Mouse (Mus musculus) neural tube, embryonic 13.5 days (tissue): ENCODE measurements around the gene Ndufc2. TPM values are rescaled to one million over a fixed set of nuclear protein-coding genes. Genes with fewer than 3 reads are reported as not detected.

Experiments used
- ATAC-seq: fragments of 200-750 bp; cut with Nextera tagmentation; 2 replicates; pipeline ENCODE4 v1.8.0; 2017; ENCODE audit warnings: low read depth, mild to moderate bottlenecking, moderate TSS enrichment, moderate library complexity
- H3K27ac ChIP-seq: fragments of 300-500 bp; sonication (generic); replicated peaks from 2 replicates; pipeline ENCODE4 v1.5.1; 2015; ENCODE audit warnings: moderate library complexity, mild to moderate bottlenecking, inconsistent platforms
- H3K27me3 ChIP-seq: fragments of 300-500 bp; sonication (generic); 2 replicates; pipeline ENCODE4 v1.6.1; 2015; ENCODE audit warnings: mild to moderate bottlenecking, inconsistent platforms
- H3K36me3 ChIP-seq: fragments of 300-500 bp; sonication (generic); 2 replicates; pipeline ENCODE4 v1.6.1; 2015; ENCODE audit warnings: mild to moderate bottlenecking, inconsistent platforms
- H3K4me1 ChIP-seq: fragments of 300-500 bp; sonication (generic); replicated peaks from 2 replicates; pipeline ENCODE4 v1.6.1; 2015; ENCODE audit warnings: inconsistent platforms
- H3K4me2 ChIP-seq: fragments of 300-500 bp; sonication (generic); 2 replicates; pipeline ENCODE4 v1.6.1; 2015; ENCODE audit warnings: inconsistent platforms, mild to moderate bottlenecking, moderate library complexity
- H3K4me3 ChIP-seq: fragments of 300-500 bp; sonication (generic); 2 replicates; pipeline ENCODE4 v1.5.1; 2015; ENCODE audit warnings: mild to moderate bottlenecking, inconsistent platforms
- H3K9ac ChIP-seq: fragments of 300-500 bp; sonication (generic); 2 replicates; pipeline ENCODE4 v1.6.1; 2015; ENCODE audit warnings: moderate library complexity, mild to moderate bottlenecking, inconsistent platforms
- H3K9me3 ChIP-seq: fragments of 300-500 bp; sonication (generic); 2 replicates; pipeline ENCODE4 v1.6.1; 2016; ENCODE audit warnings: inconsistent platforms
- WGBS: fragments of 180-500 bp; shearing (Covaris S2); methylation state at CpG from one replicate; pipeline ENCODE4 v1.1.7; 2015; 5-methylcytosine and 5-hydroxymethylcytosine counted together
- polyA plus RNA-seq: library from polyadenylated mRNA; unstranded; fragments of >200 nt; fragmentation: Nextera tagmentation; extraction: Ambion mirVana; gene quantifications from 2 replicates; pipeline ENCODE4 v1.2.1, GENCODE M21; 2015

The Ndufc2 gene
- polyA plus RNA-seq, 1 experiment from 2014 or later, result 478 TPM

DNA sequence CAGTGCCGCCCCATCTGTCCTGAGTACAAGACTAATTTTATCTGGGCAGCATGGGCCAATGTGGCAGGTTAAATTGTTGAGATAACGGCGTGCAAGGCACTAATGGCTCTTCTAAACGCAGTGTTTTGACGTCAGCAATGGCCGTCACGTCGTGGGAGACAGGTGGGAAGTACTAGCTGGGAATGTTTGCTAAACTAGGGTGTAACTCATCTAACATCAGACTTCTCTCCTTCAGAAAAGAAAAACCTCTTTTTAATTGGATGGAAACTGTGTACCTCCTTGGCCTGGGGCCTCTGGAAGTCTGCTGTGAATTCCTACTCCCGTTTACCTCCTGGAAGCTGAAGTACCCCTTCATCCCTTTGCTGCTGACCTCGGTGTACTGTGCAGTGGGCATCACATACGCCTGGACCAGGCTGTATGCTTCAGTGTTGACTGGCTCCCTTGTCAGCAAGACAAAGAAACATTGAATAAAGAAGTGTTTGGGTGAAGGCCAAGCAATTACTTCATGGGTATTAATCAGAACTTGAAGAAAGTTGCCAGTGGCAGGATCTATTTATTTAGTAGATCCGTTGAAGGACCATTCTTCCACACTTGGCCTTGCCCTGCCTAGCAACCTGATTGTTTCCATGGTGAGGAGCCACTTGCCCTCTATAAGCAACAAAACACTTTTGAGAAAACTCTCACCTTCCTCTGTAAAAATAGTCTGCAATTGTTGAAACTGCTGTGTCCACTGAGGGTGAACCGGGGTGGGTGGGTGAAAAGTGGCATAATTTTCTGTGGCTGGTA is 8.3 kb upstream of the Ndufc2 start:
- H3K36me3 ChIP-seq, result peaks cover 50% of the 10 kb centered on the region
- WGBS, result 48% methylated on average over 13 of the region's 13 CpGs
- H3K27ac ChIP-seq, result peak overlapping the region; percentile 46; the same call in 1 of the 2 replicates
- no peak overlapping the region for H3K4me3 ChIP-seq
- H3K27me3 ChIP-seq, result no peaks in the 10 kb centered on the region
- peaks cover 12% of the 10 kb centered on the region; the same call in 1 of the 2 replicates for H3K4me1 ChIP-seq
- H3K9me3 ChIP-seq, result no peaks in the 10 kb centered on the region
- ATAC-seq, result peak; percentile 94
- H3K9ac ChIP-seq, result no peak overlapping the region
- H3K4me2 ChIP-seq, result no peak overlapping the region

DNA sequence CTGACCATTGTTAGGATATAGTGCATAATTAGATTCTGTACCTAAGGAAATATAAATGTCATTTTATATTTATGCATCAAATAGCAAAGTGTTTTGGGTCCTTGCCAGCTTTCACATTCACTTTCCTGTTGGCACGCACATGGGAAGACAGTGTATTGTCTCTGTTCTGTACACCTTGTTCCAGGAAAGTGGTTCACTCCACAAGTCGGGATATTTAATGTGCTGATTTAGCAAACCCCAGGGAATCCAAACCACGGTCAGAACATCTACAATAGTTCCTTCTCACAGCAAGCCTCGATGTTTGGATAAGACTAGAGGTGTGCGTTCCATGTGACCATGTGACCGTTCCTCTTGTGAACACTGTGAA is 7.7 kb upstream of the Ndufc2 start:
- H3K9me3 ChIP-seq, result no peaks in the 10 kb centered on the region
- no peak overlapping the region for H3K27ac ChIP-seq
- H3K9ac ChIP-seq, result no peak overlapping the region
- no peak overlapping the region for H3K4me3 ChIP-seq
- H3K27me3 ChIP-seq, result no peaks in the 10 kb centered on the region
- peak; percentile 74 for ATAC-seq
- H3K4me1 ChIP-seq, result peaks cover 12% of the 10 kb centered on the region; the same call in 1 of the 2 replicates
- peaks cover 44% of the 10 kb centered on the region for H3K36me3 ChIP-seq
- no peak overlapping the region for H3K4me2 ChIP-seq
- 67% methylated on average over 6 of the region's 6 CpGs for WGBS

DNA sequence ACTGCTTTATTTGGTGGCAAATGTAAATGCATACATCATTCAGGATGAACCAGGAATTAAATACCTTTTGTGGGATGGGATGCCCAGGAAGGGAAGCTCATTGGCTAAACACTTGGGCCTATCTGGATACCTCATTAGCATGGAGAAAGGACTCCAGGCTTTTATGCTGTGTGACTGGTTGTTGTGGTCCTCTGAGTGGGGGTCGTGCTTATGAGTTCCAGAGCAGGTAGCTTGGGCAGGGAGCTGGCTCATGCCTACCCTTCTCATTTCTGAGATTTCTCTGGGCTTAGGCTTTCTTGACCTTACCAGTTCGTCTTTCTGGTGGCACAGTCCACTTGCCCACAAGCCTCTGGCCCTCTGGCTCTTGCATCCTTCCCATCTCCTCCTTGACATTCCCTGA is 5.4 kb upstream of the Ndufc2 start:
- ATAC-seq, result no peak
- no peak overlapping the region for H3K27ac ChIP-seq
- no peaks in the 10 kb centered on the region for H3K9me3 ChIP-seq
- no peak overlapping the region for H3K4me2 ChIP-seq
- H3K27me3 ChIP-seq, result no peaks in the 10 kb centered on the region
- peaks cover 24% of the 10 kb centered on the region for H3K36me3 ChIP-seq
- H3K9ac ChIP-seq, result no peak overlapping the region
- 75% methylated on average over 2 of the region's 2 CpGs for WGBS
- no peak overlapping the region for H3K4me3 ChIP-seq
- H3K4me1 ChIP-seq, result peaks cover 12% of the 10 kb centered on the region; the same call in 1 of the 2 replicates

DNA sequence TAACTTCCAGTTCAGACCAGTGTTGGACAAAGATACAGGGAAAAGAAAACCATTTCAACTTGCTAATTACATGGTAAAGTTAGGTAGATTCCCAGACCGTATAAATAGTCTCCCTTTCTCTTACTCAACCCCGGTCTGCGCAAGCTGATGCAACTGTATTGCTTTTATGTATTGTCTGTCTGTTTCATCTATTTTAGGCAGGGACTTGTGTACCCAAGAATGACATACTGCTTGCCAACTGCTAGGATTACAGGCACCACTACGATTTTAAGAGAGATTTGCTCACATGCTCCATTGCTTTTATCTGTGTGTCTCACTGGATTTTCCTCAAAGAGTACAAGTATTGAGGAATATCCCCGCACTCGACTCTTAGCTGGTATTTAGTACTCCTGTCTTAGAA is 860 bp upstream of the Ndufc2 start:
- Histone ChIP-seq H3K9me3 (no peaks in the 10 kb centered on the region), H3K9ac (no peak overlapping the region), H3K27ac (no peak overlapping the region), H3K4me3 (no peak overlapping the region), H3K4me2 (no peak overlapping the region), H3K36me3 (peaks cover 13% of the 10 kb centered on the region; the same call in 1 of the 2 replicates), H3K27me3 (no peaks in the 10 kb centered on the region), H3K4me1 (peaks cover 19% of the 10 kb centered on the region)
- ATAC-seq, result no peak
- WGBS, result 91% methylated on average over 6 of the region's 6 CpGs

DNA sequence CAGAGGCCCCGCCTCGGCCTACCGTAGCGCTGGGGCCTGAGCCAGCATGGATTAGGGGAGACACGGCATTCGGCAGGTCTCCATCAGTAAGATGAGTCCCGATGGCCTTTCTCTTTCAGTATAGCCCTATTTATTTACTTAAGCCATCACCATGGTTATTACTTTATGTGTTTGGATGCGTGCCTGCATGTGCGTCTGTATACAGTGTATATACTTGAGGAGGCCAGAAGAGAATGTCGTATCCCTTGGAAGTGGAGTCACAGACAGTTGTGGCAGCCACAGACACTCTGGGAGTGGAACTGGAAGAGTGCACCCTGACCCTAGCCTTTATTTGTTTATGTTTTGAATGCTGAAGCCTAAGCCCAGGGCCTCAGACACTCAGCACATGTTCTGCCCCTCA is 7.3 kb downstream of the Ndufc2 start:
- Histone ChIP-seq H3K27ac (no peak overlapping the region), H3K27me3 (no peaks in the 10 kb centered on the region), H3K36me3 (peaks cover 60% of the 10 kb centered on the region), H3K9me3 (no peaks in the 10 kb centered on the region), H3K4me2 (no peak overlapping the region), H3K4me3 (no peak overlapping the region), H3K4me1 (peaks cover 5% of the 10 kb centered on the region; the same call in 1 of the 2 replicates), H3K9ac (no peak overlapping the region)
- ATAC-seq, result no peak
- 82% methylated on average over 10 of the region's 10 CpGs for WGBS

DNA sequence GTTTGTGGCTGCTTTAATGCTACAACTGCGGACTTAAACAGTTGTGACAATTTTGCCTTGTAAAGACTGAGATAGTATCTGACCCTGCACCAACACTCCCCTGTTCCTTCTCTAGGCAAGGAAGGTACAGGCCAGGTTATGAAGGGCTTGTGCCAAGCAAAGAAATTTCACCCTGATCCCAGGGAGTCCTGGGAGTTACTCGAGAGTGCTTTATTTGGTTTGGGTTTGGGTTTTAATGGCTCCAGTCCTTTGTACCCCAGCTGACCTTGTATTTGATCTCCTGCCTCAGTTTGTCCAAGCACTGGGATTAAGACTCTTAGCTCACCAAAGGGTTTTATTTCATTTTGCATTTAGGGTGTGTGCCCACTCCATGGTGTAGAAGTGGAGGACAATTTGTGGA is 11.3 kb downstream of the Ndufc2 start:
- Histone ChIP-seq H3K9me3 (no peaks in the 10 kb centered on the region), H3K27me3 (no peaks in the 10 kb centered on the region), H3K4me1 (no peaks in the 10 kb centered on the region), H3K9ac (no peak overlapping the region), H3K27ac (no peak overlapping the region), H3K4me2 (no peak overlapping the region), H3K36me3 (peaks cover 64% of the 10 kb centered on the region), H3K4me3 (no peak overlapping the region)
- ATAC-seq, result no peak
- 93% methylated on average over 2 of the region's 2 CpGs for WGBS

DNA sequence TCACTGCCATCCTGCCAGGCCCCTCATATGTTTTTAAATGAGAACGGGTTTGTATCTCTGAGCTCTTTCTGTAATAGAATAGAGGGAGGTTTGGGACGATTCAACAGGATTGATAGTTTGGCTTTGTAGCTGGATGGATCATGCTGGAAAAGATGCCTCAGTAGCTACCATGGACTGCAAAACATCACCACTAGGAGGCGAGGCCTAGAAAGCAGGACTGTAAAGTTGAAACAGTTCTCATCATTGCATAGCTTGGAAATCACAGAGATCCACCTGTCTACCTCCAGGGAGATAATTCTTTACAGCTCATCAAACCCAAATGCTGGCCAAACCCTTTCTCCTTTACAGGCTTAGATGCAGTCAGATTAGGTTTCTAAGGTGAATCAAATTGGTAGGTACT is 11.8 kb downstream of the Ndufc2 start:
- no peak overlapping the region for H3K4me3 ChIP-seq
- H3K9me3 ChIP-seq, result no peaks in the 10 kb centered on the region
- no peak overlapping the region for H3K27ac ChIP-seq
- no peak for ATAC-seq
- H3K36me3 ChIP-seq, result peaks cover 64% of the 10 kb centered on the region
- H3K4me1 ChIP-seq, result no peaks in the 10 kb centered on the region
- no peak overlapping the region for H3K9ac ChIP-seq
- WGBS, result 85% methylated on average over 3 of the region's 3 CpGs
- no peak overlapping the region for H3K4me2 ChIP-seq
- no peaks in the 10 kb centered on the region for H3K27me3 ChIP-seq

DNA sequence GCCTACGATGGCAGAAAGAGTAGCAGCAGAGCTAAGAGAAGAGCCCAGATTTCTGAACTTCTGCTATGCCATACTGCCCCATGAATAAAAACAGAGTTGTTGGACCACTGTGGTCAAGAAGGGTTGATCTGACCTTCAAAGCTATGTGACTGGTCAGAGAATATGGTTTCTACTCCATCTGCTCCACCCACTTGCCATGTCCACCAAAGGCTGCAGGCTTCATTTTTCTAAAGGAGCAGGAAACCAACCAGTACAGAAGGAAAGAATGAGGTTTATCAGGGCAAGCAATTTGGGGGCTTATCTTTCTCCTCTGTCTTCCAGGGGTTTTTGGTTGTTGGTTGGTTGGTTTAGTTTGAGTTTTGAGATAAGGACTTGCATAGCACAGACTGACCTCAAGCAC is 14.2 kb downstream of the Ndufc2 start:
- Histone ChIP-seq H3K36me3 (peaks cover 44% of the 10 kb centered on the region), H3K27me3 (no peaks in the 10 kb centered on the region), H3K9me3 (no peaks in the 10 kb centered on the region), H3K9ac (no peak overlapping the region), H3K4me2 (no peak overlapping the region), H3K4me1 (0 out of 2 replicates have a peak, but pooled peaks cover 12% of the 10 kb centered on the region), H3K27ac (no peak overlapping the region), H3K4me3 (no peak overlapping the region)
- no peak for ATAC-seq
- WGBS, result 94% methylated on average over 1 of the region's 1 CpGs

DNA sequence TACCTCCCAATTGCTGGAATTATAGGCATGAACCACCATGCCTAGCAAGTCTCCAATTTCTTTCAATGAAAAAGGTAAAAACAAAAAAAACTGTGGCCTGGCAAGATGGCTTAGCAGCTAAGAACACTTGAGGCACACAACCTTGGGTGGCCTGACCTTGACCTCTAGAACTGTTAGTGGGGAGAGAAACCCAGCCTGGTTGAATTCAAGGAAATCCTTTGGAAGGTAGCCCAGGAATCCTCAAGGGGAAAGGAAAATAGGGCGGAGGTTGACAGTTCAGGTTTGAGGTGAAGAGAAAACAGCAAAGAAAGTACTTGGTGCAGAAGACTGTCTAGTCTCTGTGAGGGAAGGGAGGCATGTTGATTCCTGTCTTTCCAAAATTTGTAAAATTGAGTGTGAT is 14.6 kb downstream of the Ndufc2 start:
- no peak overlapping the region for H3K4me3 ChIP-seq
- 100% methylated on average over 1 of the region's 1 CpGs for whole genome bisulfite sequencing
- H3K36me3 ChIP-seq, result peaks cover 40% of the 10 kb centered on the region
- H3K4me1 ChIP-seq, result 0 out of 2 replicates have a peak, but pooled peaks cover 15% of the 10 kb centered on the region
- H3K27ac ChIP-seq, result no peak overlapping the region
- H3K9ac ChIP-seq, result no peak overlapping the region
- H3K27me3 ChIP-seq, result no peaks in the 10 kb centered on the region
- no peak overlapping the region for H3K4me2 ChIP-seq
- no peak for ATAC-seq
- no peaks in the 10 kb centered on the region for H3K9me3 ChIP-seq

DNA sequence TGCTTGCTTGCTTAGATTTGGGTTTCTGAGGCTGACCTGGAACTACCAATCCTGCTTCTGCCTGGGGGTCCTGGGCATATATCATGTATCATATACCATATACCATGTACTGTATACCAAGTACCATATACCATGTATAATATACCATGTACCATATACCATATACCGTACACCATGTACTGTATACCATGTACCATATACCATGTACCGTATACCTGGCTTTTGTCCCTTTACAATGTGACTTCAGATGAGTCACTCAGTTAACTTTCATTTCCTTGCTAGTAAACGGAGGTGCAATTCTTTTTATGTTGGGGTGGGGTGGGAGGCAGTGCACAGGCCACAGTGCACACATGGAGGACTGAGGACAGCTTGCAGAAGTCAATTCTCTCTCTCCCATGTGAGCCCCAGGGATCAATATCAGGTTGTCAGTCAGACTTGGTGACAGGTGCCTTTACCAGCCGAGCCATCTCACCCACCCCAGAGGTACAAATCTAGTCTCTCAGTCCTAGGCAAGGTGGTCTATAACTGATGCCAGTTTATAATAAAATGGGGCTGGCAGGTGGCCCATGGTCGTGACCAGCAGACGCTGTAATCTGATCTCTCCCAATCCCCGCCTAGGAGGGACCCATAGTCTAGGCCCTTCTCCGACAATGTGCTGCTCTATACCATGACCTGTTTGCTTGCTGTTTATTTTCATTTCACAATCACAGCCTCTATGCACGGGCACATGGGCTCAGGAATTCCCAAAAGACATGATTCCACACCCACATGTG is 15.3 kb downstream of the Ndufc2 start:
- Histone ChIP-seq H3K9ac (no peak overlapping the region), H3K4me1 (0 out of 2 replicates have a peak, but pooled peaks cover 15% of the 10 kb centered on the region), H3K27ac (no peak overlapping the region), H3K4me3 (no peak overlapping the region), H3K36me3 (peaks cover 33% of the 10 kb centered on the region), H3K9me3 (no peaks in the 10 kb centered on the region), H3K4me2 (no peak overlapping the region), H3K27me3 (no peaks in the 10 kb centered on the region)
- ATAC-seq, result no peak
- WGBS, result 62% methylated on average over 9 of the region's 9 CpGs

DNA sequence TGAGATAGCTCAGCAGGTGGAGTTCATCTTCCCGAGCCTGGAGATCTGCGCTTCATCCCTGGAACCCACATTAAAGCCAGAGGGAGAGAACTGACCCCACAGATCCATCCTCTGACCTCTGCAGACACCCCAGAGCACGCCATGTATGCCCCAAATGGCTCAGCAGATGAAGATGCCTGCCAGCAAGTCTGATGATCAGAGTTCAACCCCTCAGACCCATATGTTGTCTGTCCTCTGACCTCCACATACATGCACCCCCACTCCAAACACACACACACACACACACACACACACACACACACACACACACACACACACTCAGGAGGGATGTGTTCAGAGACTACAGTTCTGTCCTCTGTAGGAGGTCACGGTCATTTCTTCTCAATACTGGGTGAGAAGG is 16.7 kb downstream of the Ndufc2 start:
- WGBS, result 89% methylated on average over 4 of the region's 4 CpGs
- Histone ChIP-seq H3K4me3 (no peak overlapping the region), H3K4me1 (peaks cover 25% of the 10 kb centered on the region), H3K4me2 (no peak overlapping the region), H3K27me3 (no peaks in the 10 kb centered on the region), H3K27ac (no peak overlapping the region), H3K9me3 (no peaks in the 10 kb centered on the region), H3K36me3 (peaks cover 19% of the 10 kb centered on the region), H3K9ac (no peak overlapping the region)
- ATAC-seq, result no peak
